Mouse (Mus musculus): ENCODE measurements around the gene Gm43720.

Gene Gm43720

GRCm38 (mm10) chr5:138262582-138263240 is 17.0 kb downstream of the Gm43720 start:
- in situ Hi-C loops (cut with MboI; ENCODE audit: low sequenced_read_pairs), result no loop called here

GRCm38 (mm10) chr5:138262001-138262400 is 17.8 kb downstream of the Gm43720 start:
- in situ Hi-C loops (cut with MboI; ENCODE audit: low sequenced_read_pairs), result no loop called here

GRCm38 (mm10) chr5:138260834-138261233 is 18.9 kb downstream of the Gm43720 start:
- in situ Hi-C loops (cut with MboI; ENCODE audit: low sequenced_read_pairs), result no loop called here

GRCm38 (mm10) chr5:138260051-138260450 is 19.7 kb downstream of the Gm43720 start:
- in situ Hi-C loops (cut with MboI; ENCODE audit: low sequenced_read_pairs), result no loop called here

- in situ Hi-C loops (cut with MboI; ENCODE audit: low sequenced_read_pairs), result no loop called here
These were observed 20.8 kb downstream of the Gm43720 start for GRCm38 (mm10) chr5:138258993-138259392.

GRCm38 (mm10) chr5:138258542-138258941 is 21.2 kb downstream of the Gm43720 start:
- in situ Hi-C loops (cut with MboI; ENCODE audit: low sequenced_read_pairs), result no loop called here

GRCm38 (mm10) chr5:138258078-138258477 is 21.7 kb downstream of the Gm43720 start:
- in situ Hi-C loops (cut with MboI; ENCODE audit: low sequenced_read_pairs), result no loop called here

- in situ Hi-C loops (cut with MboI; ENCODE audit: low sequenced_read_pairs), result no loop called here
These were observed 22.2 kb downstream of the Gm43720 start for GRCm38 (mm10) chr5:138257585-138257978.

GRCm38 (mm10) chr5:138256966-138257584 is 22.7 kb downstream of the Gm43720 start:
- in situ Hi-C loops (cut with MboI; ENCODE audit: low sequenced_read_pairs), result no loop called here

GRCm38 (mm10) chr5:138256094-138256467 is 23.7 kb downstream of the Gm43720 start:
- in situ Hi-C loops (cut with MboI; ENCODE audit: low sequenced_read_pairs), result no loop called here

GRCm38 (mm10) chr5:138255353-138256093 is 24.2 kb downstream of the Gm43720 start, which contains the start of gene Lamtor4:
Gene Lamtor4 (plus strand): TSS chr5:138255482.
- in situ Hi-C loops (cut with MboI; ENCODE audit: low sequenced_read_pairs), result no loop called here

- in situ Hi-C loops (cut with MboI; ENCODE audit: low sequenced_read_pairs), result no loop called here
These were observed 26.7 kb downstream of the Gm43720 start for GRCm38 (mm10) chr5:138253061-138253460.

- in situ Hi-C loops (cut with MboI; ENCODE audit: low sequenced_read_pairs), result no loop called here
These were observed 28.6 kb downstream of the Gm43720 start for GRCm38 (mm10) chr5:138251144-138251543.

- in situ Hi-C loops (cut with MboI; ENCODE audit: low sequenced_read_pairs), result no loop called here
These were observed 38.2 kb downstream of the Gm43720 start for GRCm38 (mm10) chr5:138241511-138241910.

- in situ Hi-C loops (cut with MboI; ENCODE audit: low sequenced_read_pairs), result no loop called here
These were observed 45.5 kb downstream of the Gm43720 start for GRCm38 (mm10) chr5:138234224-138234623.

- in situ Hi-C loops (cut with MboI; ENCODE audit: low sequenced_read_pairs), result no loop called here
These were observed 46.0 kb downstream of the Gm43720 start for GRCm38 (mm10) chr5:138233778-138234177.

GRCm38 (mm10) chr5:138229511-138229910 is 50.2 kb downstream of the Gm43720 start:
- in situ Hi-C loops (cut with MboI; ENCODE audit: low sequenced_read_pairs), result no loop called here

GRCm38 (mm10) chr5:138228026-138228425 is 51.7 kb downstream of the Gm43720 start:
- in situ Hi-C loops (cut with MboI; ENCODE audit: low sequenced_read_pairs), result no loop called here

GRCm38 (mm10) chr5:138227367-138227766 is 52.4 kb downstream of the Gm43720 start:
- in situ Hi-C loops (cut with MboI; ENCODE audit: low sequenced_read_pairs), result no loop called here

- in situ Hi-C loops (cut with MboI; ENCODE audit: low sequenced_read_pairs), result no loop called here
These were observed 53.3 kb downstream of the Gm43720 start for GRCm38 (mm10) chr5:138226491-138226890.

- in situ Hi-C loops (cut with MboI; ENCODE audit: low sequenced_read_pairs), result no loop called here
These were observed 54.1 kb downstream of the Gm43720 start, which contains the start of gene Nxpe5 for GRCm38 (mm10) chr5:138225700-138226099. Gene Nxpe5 (plus strand): TSS chr5:138225898.

GRCm38 (mm10) chr5:138223287-138223686 is 56.5 kb downstream of the Gm43720 start:
- in situ Hi-C loops (cut with MboI; ENCODE audit: low sequenced_read_pairs), result no loop called here

Measured in CH12F3 (cell line).